Mouse (Mus musculus) retina, embryonic 14.5 days (tissue): ENCODE measurements at regions not wholly inside any gene's neighbourhood (a gene's known extent, or its start where the extent isn't known, plus 50 kb on each side); places are given as distances from the start of the nearest gene placed in this dataset.

Experiments used
- DNase-seq: peaks from one replicate; pipeline ENCODE4 v3.0.0-alpha.2; 2015; ENCODE audit warnings: low spot score

GRCm38 (mm10) chr5:27906550-27906949 lies 64.6 kb downstream of the Htr5a start:
- no peak for DNase-seq

- DNase-seq, result peak; percentile 12
Measured at GRCm38 (mm10) chr5:27908329-27908960, 66.5 kb downstream of the Htr5a start.
